Mouse (Mus musculus): ENCODE data around the gene Gm17509. TPM values are rescaled to one million over a fixed set of nuclear protein-coding genes. Genes with fewer than 3 reads are reported as not detected.
"Not testable (repeated sequence)": the region's sequence is repeated elsewhere in the genome, so short reads cannot be mapped to it uniquely, and the experiment has no call there.

Gene Gm17509
- polyA plus RNA-seq, 1 experiment from 2014 or later, result not detected

- no peak overlapping the region for H3K4me3 ChIP-seq (ENCODE audit: low read depth, low read length)
- no peaks in the 10 kb centered on the region for H3K36me3 ChIP-seq (ENCODE audit: control insufficient read depth, insufficient read depth, low read length)
- H3K9me3 ChIP-seq (ENCODE audit: control insufficient read depth, low read length), result no peaks in the 10 kb centered on the region
- DNase-seq (ENCODE audit: low spot score) (peak; percentile 55), ATAC-seq (replicated peaks; ENCODE audit: low FRiP score) (no peak)
- no peak overlapping the region for H3K4me2 ChIP-seq
- no peak overlapping the region for H3K9ac ChIP-seq (ENCODE audit: low read depth, low read length)
- H3K27ac ChIP-seq (ENCODE audit: low read depth, low read length), result no peak overlapping the region
- no peaks in the 10 kb centered on the region for H3K4me1 ChIP-seq (replicated peaks; ENCODE audit: control insufficient read depth, insufficient read depth, low read length)
- WGBS, result 85% methylated on average over 7 of the region's 7 CpGs
- no peaks in the 10 kb centered on the region for H3K27me3 ChIP-seq (replicated peaks; ENCODE audit: control insufficient read depth, insufficient read depth, low read length)
These were observed 22.3 kb downstream of the Gm17509 start for GRCm38 (mm10) chr13:117198402-117199083.

- no peak overlapping the region for H3K4me2 ChIP-seq
- no peak overlapping the region for H3K27ac ChIP-seq (ENCODE audit: low read depth, low read length)
- no peaks in the 10 kb centered on the region for H3K27me3 ChIP-seq (replicated peaks; ENCODE audit: control insufficient read depth, insufficient read depth, low read length)
- DNase-seq (ENCODE audit: low spot score) (no peak), ATAC-seq (replicated peaks; ENCODE audit: low FRiP score) (no peak)
- no peaks in the 10 kb centered on the region for H3K36me3 ChIP-seq (ENCODE audit: control insufficient read depth, insufficient read depth, low read length)
- H3K9ac ChIP-seq (ENCODE audit: low read depth, low read length), result no peak overlapping the region
- H3K4me1 ChIP-seq (replicated peaks; ENCODE audit: control insufficient read depth, insufficient read depth, low read length), result no peaks in the 10 kb centered on the region
- WGBS, result 82% methylated on average over 2 of the region's 2 CpGs
- H3K9me3 ChIP-seq (ENCODE audit: control insufficient read depth, low read length), result no peaks in the 10 kb centered on the region
- H3K4me3 ChIP-seq (ENCODE audit: low read depth, low read length), result no peak overlapping the region
These were observed 23.2 kb downstream of the Gm17509 start for GRCm38 (mm10) chr13:117197666-117198065.

GRCm38 (mm10) chr13:117195569-117196495, 25.0 kb downstream of the Gm17509 start:
- no peak overlapping the region for H3K27ac ChIP-seq (ENCODE audit: low read depth, low read length)
- no peaks in the 10 kb centered on the region for H3K36me3 ChIP-seq (ENCODE audit: control insufficient read depth, insufficient read depth, low read length)
- H3K4me2 ChIP-seq, result no peak overlapping the region
- no peak overlapping the region for H3K4me3 ChIP-seq (ENCODE audit: low read depth, low read length)
- 66% methylated on average over 13 of the region's 13 CpGs for WGBS
- peak; percentile 67; the same call in 1 of the 2 replicates for ATAC-seq (replicated peaks; ENCODE audit: low FRiP score)
- DNase-seq (ENCODE audit: low spot score), result no peak
- no peaks in the 10 kb centered on the region for H3K4me1 ChIP-seq (replicated peaks; ENCODE audit: control insufficient read depth, insufficient read depth, low read length)
- H3K27me3 ChIP-seq (replicated peaks; ENCODE audit: control insufficient read depth, insufficient read depth, low read length), result no peaks in the 10 kb centered on the region
- no peak overlapping the region for H3K9ac ChIP-seq (ENCODE audit: low read depth, low read length)
- no peaks in the 10 kb centered on the region for H3K9me3 ChIP-seq (ENCODE audit: control insufficient read depth, low read length)

GRCm38 (mm10) chr13:117193422-117193983, 27.4 kb downstream of the Gm17509 start:
- H3K9ac ChIP-seq (ENCODE audit: low read depth, low read length), result no peak overlapping the region
- ATAC-seq (replicated peaks; ENCODE audit: low FRiP score), result no peak; the same call in 1 of the 2 replicates
- H3K36me3 ChIP-seq (ENCODE audit: control insufficient read depth, insufficient read depth, low read length), result no peaks in the 10 kb centered on the region
- no peaks in the 10 kb centered on the region for H3K9me3 ChIP-seq (ENCODE audit: control insufficient read depth, low read length)
- no peak overlapping the region for H3K27ac ChIP-seq (ENCODE audit: low read depth, low read length)
- no peak for DNase-seq (ENCODE audit: low spot score)
- no peak overlapping the region for H3K4me3 ChIP-seq (ENCODE audit: low read depth, low read length)
- H3K4me1 ChIP-seq (replicated peaks; ENCODE audit: control insufficient read depth, insufficient read depth, low read length), result no peaks in the 10 kb centered on the region
- H3K4me2 ChIP-seq, result no peak overlapping the region
- WGBS, result 54% methylated on average over 7 of the region's 7 CpGs
- no peaks in the 10 kb centered on the region for H3K27me3 ChIP-seq (replicated peaks; ENCODE audit: control insufficient read depth, insufficient read depth, low read length)

GRCm38 (mm10) chr13:117192161-117192560, 28.7 kb downstream of the Gm17509 start:
- H3K27ac ChIP-seq (ENCODE audit: low read depth, low read length), result no peak overlapping the region
- no peak for ATAC-seq (replicated peaks; ENCODE audit: low FRiP score)
- no peaks in the 10 kb centered on the region for H3K27me3 ChIP-seq (replicated peaks; ENCODE audit: control insufficient read depth, insufficient read depth, low read length)
- no peak overlapping the region for H3K4me3 ChIP-seq (ENCODE audit: low read depth, low read length)
- no peaks in the 10 kb centered on the region for H3K36me3 ChIP-seq (ENCODE audit: control insufficient read depth, insufficient read depth, low read length)
- no peak overlapping the region for H3K4me2 ChIP-seq
- H3K4me1 ChIP-seq (replicated peaks; ENCODE audit: control insufficient read depth, insufficient read depth, low read length), result no peaks in the 10 kb centered on the region
- WGBS, result 87% methylated on average over 5 of the region's 5 CpGs
- no peak overlapping the region for H3K9ac ChIP-seq (ENCODE audit: low read depth, low read length)
- DNase-seq (ENCODE audit: low spot score), result no peak
- H3K9me3 ChIP-seq (ENCODE audit: control insufficient read depth, low read length), result no peaks in the 10 kb centered on the region

- no peak overlapping the region for H3K9ac ChIP-seq (ENCODE audit: low read depth, low read length)
- WGBS, result 66% methylated on average over 6 of the region's 6 CpGs
- H3K4me3 ChIP-seq (ENCODE audit: low read depth, low read length), result no peak overlapping the region
- no peak overlapping the region for H3K27ac ChIP-seq (ENCODE audit: low read depth, low read length)
- H3K36me3 ChIP-seq (ENCODE audit: control insufficient read depth, insufficient read depth, low read length), result no peaks in the 10 kb centered on the region
- H3K27me3 ChIP-seq (replicated peaks; ENCODE audit: control insufficient read depth, insufficient read depth, low read length), result no peaks in the 10 kb centered on the region
- H3K4me1 ChIP-seq (replicated peaks; ENCODE audit: control insufficient read depth, insufficient read depth, low read length), result no peaks in the 10 kb centered on the region
- DNase-seq (ENCODE audit: low spot score) (no peak), ATAC-seq (replicated peaks; ENCODE audit: low FRiP score) (no peak)
- no peak overlapping the region for H3K4me2 ChIP-seq
- no peaks in the 10 kb centered on the region for H3K9me3 ChIP-seq (ENCODE audit: control insufficient read depth, low read length)
These were observed 35.5 kb downstream of the Gm17509 start for GRCm38 (mm10) chr13:117185329-117185728.

- WGBS, result 67% methylated on average over 6 of the region's 6 CpGs
- H3K27ac ChIP-seq (ENCODE audit: low read depth, low read length), result no peak overlapping the region
- no peaks in the 10 kb centered on the region for H3K9me3 ChIP-seq (ENCODE audit: control insufficient read depth, low read length)
- ATAC-seq (replicated peaks; ENCODE audit: low FRiP score) (no peak), DNase-seq (ENCODE audit: low spot score) (no peak)
- no peaks in the 10 kb centered on the region for H3K27me3 ChIP-seq (replicated peaks; ENCODE audit: control insufficient read depth, insufficient read depth, low read length)
- no peaks in the 10 kb centered on the region for H3K36me3 ChIP-seq (ENCODE audit: control insufficient read depth, insufficient read depth, low read length)
- H3K9ac ChIP-seq (ENCODE audit: low read depth, low read length), result no peak overlapping the region
- no peak overlapping the region for H3K4me3 ChIP-seq (ENCODE audit: low read depth, low read length)
- no peak overlapping the region for H3K4me2 ChIP-seq
- H3K4me1 ChIP-seq (replicated peaks; ENCODE audit: control insufficient read depth, insufficient read depth, low read length), result no peaks in the 10 kb centered on the region
These were observed 37.6 kb downstream of the Gm17509 start for GRCm38 (mm10) chr13:117183288-117183687.

GRCm38 (mm10) chr13:117180912-117181311, 40.0 kb downstream of the Gm17509 start:
- H3K27me3 ChIP-seq (replicated peaks; ENCODE audit: control insufficient read depth, insufficient read depth, low read length); H3K4me3 ChIP-seq (ENCODE audit: low read depth, low read length); ATAC-seq (replicated peaks; ENCODE audit: low FRiP score); H3K4me2 ChIP-seq; H3K27ac ChIP-seq (ENCODE audit: low read depth, low read length); H3K36me3 ChIP-seq (ENCODE audit: control insufficient read depth, insufficient read depth, low read length); H3K9me3 ChIP-seq (ENCODE audit: control insufficient read depth, low read length); H3K9ac ChIP-seq (ENCODE audit: low read depth, low read length); DNase-seq (ENCODE audit: low spot score); H3K4me1 ChIP-seq (replicated peaks; ENCODE audit: control insufficient read depth, insufficient read depth, low read length): not testable (repeated sequence)
- WGBS, result 79% methylated on average over 3 of the region's 3 CpGs

Measured in liver, embryonic 11.5 days (tissue).